Mouse (Mus musculus): Measurements from ENCODE around the gene Exoc8.
A peak's percentile ranks its signal among the peaks of the same experiment; 100 is the strongest.

Exoc8 gene

DNA sequence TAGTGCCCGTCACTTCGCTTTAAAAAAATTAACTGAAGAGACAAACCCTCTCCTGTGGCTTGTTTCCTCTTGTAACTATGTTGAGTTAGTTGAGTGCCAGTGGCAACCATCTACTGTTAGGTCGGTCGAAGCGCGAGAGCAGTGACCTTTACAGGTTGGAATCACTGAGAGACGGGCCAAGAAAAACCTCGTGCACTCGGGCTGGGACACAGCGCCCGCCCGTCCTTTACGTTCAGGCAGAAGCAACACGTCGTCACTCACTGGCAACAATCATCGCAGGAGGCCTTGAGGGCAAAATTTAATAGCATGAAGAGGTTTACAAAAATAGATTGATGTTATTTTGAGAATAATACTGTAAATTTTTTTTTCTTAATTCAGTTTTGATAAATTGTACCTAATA is 12.4 kb upstream of the Exoc8 start:
- no peak for DNase-seq (ENCODE audit: low read depth, low spot score)

DNA sequence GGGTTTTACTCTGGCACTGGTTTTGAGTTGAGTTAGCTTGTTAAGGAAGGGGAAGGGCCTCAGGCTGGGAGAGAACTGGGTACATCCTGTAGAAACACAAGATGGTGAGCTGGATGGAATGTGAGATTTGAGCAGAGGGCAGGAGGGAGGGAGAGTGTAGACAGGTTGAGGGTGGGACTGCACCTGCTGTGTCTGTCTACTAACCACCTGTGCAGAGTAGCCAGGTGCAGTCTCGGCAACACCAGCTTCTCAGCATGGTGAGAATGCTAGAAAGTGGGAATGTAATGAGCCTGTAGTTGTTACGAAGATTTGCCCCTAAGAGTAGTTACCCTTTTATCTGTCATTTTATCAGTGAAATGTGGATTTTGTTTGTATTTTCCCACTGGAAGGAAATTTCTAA is 8.0 kb upstream of the Exoc8 start:
- no peak for DNase-seq (ENCODE audit: low read depth, low spot score)

DNA sequence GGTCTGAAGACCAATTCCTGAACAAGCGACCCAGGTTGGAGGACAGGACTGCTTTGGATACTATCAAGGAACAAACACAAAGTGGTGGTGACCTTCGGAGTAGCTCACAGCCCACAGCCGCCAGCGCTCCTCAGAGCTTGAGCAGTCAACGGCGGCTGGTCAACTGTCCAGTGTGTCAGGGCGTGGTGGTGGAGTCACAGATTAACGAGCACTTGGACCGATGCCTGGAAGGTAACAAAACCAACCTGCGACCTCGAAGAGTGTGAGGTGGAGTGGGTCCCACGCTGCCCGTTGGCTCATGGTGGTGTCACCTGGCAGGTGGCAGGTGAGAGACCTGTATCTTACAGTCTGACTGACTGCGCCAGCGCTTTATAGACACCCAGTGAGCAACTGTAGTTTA is 5.7 kb upstream of the Exoc8 start:
- no peak for DNase-seq (ENCODE audit: low read depth, low spot score)

DNA sequence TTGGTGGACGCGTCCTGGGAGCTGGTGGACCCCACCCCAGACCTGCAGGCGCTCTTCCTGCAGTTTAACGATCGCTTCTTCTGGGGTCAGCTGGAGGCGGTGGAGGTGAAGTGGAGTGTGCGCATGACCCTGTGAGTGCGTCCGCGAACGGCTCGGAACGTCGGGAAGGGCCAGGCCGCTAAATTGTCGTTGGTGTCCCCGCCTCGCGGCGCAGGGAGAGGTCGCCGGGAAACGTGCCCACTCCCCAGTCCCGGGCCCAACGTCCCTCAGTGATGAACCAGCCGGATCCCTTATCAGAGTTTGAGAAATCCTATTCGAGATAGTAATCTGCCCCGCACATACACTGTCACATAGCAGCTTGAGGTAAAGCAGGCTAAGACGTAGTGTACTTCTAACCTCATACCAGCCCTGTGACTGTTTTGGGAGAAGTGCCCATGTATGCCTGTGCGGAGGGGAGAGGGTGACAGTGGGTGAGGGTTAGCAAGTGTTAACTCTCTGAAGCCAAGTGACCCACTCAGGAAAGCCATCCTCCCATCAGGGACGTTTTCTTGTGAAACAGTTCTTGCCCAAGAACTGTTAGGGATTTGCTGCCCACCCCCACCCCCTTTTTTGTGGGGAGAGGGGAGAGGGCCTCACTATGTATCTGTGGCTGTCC is 873 bp upstream of the Exoc8 start:
- DNase-seq (ENCODE audit: low read depth, low spot score) = peak; percentile 5

DNA sequence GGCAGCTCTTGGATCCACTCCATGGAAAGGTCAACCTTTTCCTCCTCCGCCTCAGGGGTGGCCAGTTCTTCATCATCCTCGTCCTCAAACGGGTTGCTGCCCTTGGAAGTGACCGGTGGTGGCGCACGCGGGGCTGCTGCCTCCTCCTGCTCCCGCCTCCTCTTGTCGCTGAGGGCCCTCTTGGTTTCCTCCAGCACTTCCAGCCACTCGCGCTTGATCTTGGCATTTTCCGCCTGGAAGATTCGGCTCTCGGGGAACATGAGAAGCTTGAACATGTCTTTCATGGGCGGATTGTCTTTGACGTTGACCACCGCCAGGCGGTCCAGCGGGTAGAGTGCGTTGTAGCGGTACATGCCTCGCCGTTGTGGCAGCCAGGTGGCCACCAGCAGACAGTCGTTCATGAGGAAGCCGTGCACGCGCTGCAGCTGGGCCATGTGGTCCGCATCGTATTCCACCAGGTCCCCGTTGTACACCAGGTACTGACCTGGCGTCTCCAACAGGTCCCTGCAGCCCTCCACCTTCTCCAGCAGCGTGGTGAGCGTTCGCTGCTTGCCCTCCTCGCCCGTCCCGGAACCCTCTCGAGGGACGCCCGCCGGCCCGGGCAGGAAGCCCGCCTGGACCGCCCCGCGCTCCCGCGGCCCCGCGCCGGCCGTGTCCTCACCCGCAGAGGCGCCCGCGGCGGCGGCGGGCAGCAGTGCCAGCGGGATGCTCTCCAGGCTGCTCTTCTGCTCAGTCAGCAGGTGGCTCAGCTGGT is 696 bp downstream of the Exoc8 start:
- peak; percentile 46 for DNase-seq (ENCODE audit: low read depth, low spot score)

DNA sequence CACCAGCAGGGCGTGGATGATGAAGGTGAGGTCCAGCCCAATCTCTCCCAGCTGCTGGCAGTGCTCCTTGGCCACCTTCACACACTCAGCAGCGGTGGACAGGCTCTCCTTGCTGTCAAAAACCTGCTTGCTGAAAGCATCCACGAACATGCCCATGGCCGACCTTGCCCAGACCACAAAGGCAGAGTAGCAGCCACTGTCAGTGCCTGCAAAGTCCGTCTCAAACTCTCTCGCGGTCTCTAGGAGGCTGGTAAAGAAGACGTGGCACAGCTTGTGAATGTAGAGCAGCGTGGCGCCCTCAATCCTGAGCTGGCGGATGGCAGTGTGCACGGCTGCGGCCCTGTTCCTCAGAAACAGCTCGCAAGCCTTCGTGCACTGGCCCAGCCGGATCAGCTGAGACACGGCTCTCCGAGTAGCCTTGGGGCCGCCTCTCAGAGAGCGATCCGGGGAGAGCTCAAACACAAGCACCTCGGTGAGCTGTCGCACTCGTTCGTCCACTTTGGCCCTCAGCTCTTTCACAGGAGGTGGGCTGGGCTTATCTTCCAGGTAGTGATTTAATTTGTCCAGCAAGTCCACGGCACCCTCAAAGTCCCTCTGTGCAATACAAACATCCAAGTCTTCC is 1.4 kb downstream of the Exoc8 start:
- peak; percentile 5 for DNase-seq (ENCODE audit: low read depth, low spot score)

DNA sequence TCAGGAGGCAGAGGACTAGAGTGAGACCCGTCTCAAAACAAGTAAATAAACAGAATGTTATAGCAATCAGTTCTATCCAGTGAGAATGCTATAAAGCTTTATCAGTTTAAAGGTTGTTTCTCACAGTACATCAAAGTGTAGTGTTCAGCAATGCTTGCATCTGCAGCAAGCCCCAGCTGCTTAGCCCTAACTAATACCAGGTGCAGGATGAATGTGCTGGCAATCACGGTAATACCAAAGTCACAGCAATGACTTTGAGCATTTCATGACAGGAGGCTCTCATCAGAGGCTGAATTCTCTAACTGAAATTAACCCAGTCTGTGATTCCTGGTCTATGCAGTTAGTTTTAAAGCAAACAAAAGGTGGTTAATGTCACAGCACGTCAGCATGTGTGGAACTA is 4.9 kb downstream of the Exoc8 start:
- DNase-seq (ENCODE audit: low read depth, low spot score) = no peak

DNA sequence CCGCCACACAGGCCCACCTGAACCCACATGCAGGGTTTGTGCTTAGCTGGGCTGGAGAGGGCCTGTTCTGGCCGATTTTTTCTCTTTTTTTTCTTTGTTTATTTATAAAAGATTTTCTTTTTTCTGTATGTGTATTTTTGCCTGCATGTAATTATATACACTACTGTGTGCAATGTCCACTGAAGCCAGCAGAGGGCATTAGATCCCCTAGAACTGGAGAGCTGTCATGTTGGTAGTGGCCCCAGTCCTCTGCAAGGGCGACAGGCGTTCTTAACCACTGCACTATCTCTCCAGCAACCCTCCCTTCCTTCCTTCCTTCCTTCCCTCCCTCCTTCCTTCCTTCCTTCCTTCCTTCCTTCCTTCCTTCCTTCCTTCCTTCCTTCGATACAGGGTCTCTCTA is 9.1 kb downstream of the Exoc8 start:
- no peak for DNase-seq (ENCODE audit: low read depth, low spot score)

DNA sequence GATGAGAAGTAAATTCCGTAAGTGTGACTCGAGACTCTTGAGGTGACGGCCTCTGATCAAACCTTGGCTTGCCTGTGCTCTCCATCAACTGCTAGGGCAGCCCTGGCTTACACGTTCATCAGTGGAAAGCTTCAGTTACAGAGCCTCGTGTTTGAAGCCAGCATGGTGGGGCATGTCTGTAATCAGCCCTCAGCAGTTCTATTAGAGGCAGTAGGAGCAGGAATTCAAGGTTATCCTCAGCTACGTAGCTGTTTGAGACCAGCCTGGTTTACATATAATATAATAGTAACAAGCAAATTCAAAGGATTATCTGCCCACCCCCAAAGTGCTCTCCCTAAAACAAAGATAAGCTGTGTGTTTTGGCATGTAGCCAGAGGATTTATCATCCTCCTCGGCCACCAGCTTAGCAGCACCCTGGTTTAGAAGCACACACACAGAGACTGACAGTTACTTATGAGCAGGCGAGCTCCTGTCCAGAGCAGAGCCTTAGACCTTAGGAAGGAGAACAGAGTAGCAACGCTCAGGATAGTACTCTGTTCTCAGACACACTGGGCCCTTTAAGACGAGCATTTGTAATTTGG is 18.5 kb downstream of the Exoc8 start:
- no peak for DNase-seq (ENCODE audit: low read depth, low spot score)

DNA sequence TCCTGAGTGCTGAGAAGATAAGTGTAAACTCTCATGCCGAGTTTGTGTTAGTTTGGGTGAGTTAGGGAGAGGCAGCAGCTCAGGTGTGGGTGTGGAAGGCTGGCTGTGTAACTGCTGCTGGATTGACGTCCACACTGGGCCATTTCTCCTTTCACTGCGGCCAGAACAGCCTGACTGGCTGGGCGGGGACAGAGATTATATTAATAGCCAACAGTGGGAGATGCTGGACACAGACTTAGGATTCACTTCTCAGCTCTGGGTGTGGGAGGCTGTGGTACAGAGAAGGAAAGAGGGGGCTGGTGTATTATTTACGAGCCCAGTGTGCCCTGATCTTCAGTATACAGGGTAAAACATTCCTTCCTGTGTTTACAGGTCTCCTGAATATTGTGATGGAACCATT is 19.4 kb downstream of the Exoc8 start:
- no peak for DNase-seq (ENCODE audit: low read depth, low spot score)

DNA sequence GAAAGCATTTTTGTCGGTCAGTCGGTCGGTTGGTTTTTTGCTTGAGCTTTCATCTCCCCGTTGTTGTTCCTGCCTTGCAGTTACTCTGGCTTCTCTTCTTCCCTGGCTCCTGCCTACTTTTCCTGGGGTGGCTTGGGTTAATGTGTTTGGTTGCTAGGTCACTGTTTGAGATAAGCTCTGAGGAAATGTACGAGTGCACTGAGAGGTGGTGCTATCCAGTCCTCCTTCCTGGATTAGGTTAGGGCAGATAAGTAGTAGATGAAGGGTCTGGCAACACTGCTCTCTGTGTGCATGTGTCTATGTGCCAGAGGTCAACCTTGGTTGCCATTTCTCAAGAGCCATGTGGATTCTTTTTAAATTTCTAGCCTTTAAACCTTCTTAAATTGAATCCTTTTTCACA is 24.8 kb downstream of the Exoc8 start:
- DNase-seq (ENCODE audit: low read depth, low spot score) = no peak

DNA sequence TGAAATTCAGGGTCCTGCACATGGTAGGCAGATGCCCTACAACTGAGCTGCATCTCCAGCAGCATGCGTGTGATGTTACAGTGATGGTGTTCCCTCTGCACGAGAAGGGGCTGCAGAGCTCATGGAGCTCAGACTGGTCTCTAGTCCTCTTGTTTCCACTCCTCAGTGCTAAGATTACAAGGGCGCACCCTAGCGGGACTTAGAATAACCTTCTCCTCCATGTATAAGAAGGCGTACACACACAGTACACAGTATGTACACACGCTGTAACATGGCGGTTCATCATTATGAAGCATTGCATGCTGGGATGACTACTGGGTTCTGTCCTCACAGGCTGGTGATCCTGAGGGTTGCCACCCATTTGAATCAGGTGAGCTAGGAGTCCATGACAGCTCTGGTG is 25.4 kb downstream of the Exoc8 start:
- DNase-seq (ENCODE audit: low read depth, low spot score) = no peak

DNA sequence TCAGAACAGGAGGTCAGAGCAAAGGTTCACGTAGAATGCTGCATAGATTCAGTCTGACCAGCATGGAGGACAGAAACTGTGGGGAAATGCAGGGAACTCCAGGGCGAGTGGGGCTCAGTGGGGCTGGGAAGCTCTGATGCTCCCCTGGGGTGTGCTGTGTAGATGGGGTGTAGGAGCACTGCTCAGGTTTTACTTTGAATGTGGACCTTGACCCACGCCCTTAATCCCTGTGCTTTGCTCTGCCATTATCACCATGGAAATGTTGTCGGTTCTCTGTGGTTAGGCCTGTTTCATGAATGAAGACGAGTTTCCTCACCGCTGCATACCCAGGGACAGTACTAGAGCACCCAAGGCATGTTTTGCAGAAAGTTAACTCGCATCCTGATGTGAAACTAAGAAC is 26.0 kb downstream of the Exoc8 start:
- no peak for DNase-seq (ENCODE audit: low read depth, low spot score)

DNA sequence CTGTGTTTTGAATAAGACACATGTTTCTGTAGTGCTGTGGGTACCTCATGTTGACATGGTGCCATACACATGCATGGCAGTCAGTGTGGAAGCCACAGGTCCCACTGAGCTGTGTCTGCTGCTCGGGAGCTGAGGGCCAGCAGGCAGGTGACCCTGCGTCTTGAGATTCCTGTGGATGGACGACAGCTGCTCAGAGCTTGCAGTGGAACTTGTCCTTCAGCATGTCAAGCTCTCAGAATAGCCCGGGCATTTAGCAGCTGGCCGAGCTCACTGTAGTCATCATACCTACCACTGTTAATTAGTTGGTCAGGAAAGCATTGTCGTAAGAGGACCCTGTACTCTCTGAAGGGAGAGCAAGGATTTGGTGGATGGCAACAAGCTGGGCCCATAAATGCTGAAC is 27.8 kb downstream of the Exoc8 start:
- DNase-seq (ENCODE audit: low read depth, low spot score) = no peak

DNA sequence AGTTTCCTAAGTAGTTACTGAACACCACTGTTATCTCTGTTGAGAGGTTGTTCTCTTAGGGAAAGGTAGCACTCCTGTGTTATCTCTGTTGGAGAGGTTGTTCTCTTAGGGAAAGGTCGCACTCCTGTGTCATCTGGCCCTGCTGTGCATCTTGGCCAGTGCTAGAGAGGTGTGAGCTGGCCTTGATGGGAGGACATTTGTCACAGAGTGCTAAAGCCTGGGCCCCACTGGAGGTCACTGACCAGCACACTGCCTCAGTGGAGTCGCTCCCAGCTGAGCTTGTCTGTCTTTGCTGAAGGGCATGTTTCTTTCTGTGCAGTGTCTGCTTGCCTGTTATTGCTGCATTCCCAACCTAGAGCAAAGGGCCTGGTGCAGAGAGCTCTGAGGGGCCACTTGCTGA is 30.4 kb downstream of the Exoc8 start:
- DNase-seq (ENCODE audit: low read depth, low spot score) = no peak

DNA sequence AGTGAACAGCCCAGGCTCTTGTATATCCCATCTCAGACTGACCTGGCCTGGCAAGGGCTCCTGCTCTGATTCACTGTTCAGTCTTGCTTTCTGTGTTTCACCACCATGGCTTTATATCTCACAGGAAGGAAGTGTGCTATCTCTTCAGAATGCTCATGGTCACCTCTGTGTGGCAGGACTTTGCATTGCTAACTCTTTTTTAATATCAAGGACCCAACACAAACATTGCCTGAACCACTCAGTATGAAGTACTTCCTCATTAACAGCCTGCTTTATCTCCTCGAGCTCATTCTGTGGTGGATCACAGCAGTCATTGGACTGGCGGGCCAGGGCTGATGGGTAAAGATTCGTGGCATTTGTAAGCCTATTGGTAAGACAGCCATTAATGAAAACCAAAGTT is 30.8 kb downstream of the Exoc8 start:
- no peak for DNase-seq (ENCODE audit: low read depth, low spot score)

DNA sequence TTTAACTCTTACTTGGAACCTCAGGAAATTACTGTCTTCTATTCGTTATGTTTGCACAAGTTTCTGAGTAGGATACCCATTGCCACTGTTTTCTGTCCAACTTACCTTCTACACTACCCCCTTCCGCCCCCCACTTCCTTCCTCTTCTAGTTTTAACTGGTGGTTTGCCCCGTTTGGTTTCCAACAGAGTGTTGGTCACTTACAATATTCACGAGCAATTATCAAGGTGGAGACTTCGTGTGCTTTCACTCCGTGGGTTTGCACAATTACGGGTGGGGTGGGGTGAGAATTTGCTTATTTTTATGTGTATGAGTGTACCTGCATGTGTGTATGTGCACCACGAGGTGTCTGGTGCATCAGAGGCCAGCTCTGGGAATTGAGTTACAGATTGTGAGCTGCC is 33.8 kb downstream of the Exoc8 start:
- no peak for DNase-seq (ENCODE audit: low read depth, low spot score)

DNA sequence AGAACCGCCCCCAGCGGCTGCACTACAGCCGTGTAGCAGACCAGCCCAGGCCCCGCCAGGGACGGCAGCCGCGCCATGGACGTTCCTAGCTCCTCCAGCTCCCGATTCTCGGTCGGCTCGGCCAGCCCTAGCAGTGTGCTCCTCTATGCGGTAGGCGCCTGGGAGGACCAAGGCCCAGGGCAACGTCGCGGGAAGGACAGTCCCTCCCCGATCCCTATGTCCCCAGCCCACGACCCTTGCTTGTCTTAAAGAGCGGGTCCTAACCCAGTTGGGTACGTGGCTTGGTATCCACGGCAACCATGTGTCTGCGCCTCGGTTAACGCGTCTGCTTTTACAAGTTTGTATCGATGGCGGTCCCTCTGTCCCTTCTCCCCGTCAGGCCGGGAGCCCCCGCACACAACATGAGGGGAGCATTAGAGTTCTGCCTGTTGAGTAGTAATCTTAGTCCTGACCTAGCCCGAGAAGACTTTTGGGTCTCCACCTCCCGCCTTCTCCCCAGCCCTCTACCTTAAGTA is 34.3 kb downstream of the Exoc8 start:
- no peak for DNase-seq (ENCODE audit: low read depth, low spot score)

DNA sequence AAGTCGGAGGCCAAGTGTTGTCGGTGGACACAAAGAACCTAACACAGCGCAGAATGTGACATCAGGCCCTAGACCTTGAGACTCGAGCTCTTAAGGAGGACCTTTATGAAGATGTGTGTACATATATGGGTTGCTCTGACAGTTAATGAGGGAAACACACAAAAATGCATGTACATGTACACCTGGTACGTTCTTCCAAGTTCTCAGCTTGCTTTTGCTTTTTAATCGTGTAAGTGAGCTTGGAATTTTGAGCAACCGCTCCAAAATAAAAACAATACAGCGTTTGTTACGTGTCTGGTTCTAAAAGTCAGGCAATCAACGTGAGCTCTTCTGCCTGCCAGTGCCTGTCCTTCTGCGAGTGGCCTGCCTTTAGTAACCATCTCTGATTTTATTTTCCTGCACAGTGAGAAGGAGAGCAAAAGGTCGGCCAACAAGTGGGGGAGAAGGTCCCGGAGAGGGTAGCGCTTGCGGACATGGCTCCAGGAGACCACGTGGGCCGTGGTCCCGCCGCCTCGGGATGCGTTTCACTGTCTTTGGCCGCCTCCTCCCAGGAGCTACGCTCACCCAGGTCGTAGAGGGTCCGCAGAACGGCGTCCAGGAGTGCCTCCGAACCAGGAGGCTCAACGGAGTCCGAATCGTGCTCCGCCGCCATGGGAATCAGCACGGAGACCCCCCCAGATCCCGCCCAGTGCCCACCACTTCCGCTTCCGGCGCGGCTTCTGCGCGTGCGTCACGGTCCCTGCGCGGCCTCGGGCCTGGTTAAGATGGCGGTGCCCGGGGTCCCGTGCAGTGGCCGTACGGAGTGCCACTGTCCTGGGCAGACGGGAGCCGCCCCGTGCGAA is 35.0 kb downstream of the Exoc8 start, which contains the start of the genes Gnpat and 2810004N23Rik:
TSS of gene Gnpat (plus strand) at position 713 of the 842 bp plus-strand sequence.
TSS of gene 2810004N23Rik (minus strand) at position 800 of the 842 bp plus-strand sequence.
- peak; percentile 61 for DNase-seq (ENCODE audit: low read depth, low spot score)

DNA sequence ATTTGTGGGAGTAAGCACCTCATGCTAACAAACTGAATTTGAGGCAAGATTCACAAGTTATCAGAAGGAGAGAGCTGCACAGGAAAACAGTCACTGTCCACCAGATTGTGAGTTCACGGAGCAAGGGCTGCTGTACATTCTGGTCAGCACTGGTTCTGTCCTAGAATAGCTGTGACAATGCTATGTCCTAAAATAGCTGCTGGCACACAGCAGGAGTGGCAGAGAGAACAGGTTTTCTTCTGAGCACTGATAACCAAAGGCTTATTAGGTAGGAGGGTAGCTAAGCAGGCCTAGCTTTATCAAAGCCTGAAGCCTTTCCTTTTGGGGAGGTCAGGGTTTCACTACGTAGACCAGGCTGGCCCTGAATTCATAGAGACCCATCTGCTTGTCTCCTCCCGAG is 37.3 kb downstream of the Exoc8 start:
- no peak for DNase-seq (ENCODE audit: low read depth, low spot score)

DNA sequence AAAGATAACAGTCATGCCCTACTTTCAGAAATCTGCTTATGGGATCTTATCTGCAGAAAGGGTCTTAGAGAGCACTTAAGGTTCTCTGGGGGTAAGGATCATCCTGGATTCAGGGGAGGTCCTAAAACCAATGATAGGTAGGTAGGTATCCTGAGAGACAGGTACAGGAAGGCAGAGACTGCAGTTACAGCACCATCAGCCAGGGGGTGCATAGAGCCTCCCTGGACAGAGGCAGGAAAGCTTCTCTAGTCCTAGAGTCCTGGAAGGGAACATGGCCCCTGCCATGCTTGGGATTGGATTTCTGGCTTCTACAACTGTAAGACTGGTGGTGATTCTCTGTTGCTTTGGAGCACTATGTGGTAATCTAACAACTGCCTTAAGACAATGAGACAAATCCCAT is 38.0 kb downstream of the Exoc8 start:
- no peak for DNase-seq (ENCODE audit: low read depth, low spot score)
